Mouse (Mus musculus) urinary bladder, adult 18-20 months (tissue): Measurements from ENCODE around the gene Olfr107.

ENCODE experiments used
- DNase-seq, 2 experiments: peaks; one replicate each; pipeline ENCODE4 v3.0.0; 2022; ENCODE audit warnings: low spot score in 2 of 2, mixed read lengths in 2 of 2

Olfr107 gene

GRCm38 (mm10) chr17:37398926-37399325, at the start of gene Olfr107:
Gene Olfr107 (plus strand): TSS chr17:37399226.
- no peak for DNase-seq

GRCm38 (mm10) chr17:37359282-37359681, 39.7 kb upstream of the Olfr107 start, which contains the start of gene Olfr104-ps:
Gene Olfr104-ps (plus strand): TSS chr17:37359582.
- no peak for DNase-seq

- DNase-seq = no peak
Observed at GRCm38 (mm10) chr17:37378733-37379132, 20.3 kb upstream of the Olfr107 start, which contains the start of gene Olfr105-ps. Gene Olfr105-ps (plus strand): TSS chr17:37379033.

DNA sequence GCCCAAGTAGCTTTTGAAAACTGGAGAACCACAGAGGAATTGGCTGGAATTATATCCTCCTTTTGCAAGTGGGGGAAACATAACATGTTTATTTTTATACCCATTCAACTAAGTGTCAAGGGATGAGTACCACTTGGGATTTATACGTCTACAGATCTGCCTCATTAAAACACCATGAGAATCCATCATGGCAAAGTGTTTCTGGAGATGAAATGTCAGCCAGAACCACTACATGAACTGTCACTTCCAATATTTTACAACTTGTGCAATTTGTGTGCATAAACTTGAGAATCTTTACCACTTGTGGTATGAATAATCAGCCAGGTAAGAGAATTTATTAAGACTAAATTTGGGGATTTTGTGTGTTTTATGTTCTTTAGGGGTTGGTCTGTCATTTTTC, 8.9 kb upstream of the Olfr107 start, which contains the start of gene Olfr106-ps:
Gene Olfr106-ps, plus strand, starts transcription at position 301 of the 400 bp plus-strand sequence.
- no peak for DNase-seq

- DNase-seq = no peak
Observed at GRCm38 (mm10) chr17:37413380-37413779, 14.4 kb downstream of the Olfr107 start.

GRCm38 (mm10) chr17:37445180-37445579, 46.2 kb downstream of the Olfr107 start, which contains the start of gene Olfr108:
Gene Olfr108 (plus strand): TSS chr17:37445480.
- no peak for DNase-seq
